Mouse (Mus musculus): ENCODE measurements at regions not wholly inside any gene's neighbourhood (a gene's known extent, or its start where the extent isn't known, plus 50 kb on each side); places are given as distances from the start of the nearest gene placed in this dataset.

DNA sequence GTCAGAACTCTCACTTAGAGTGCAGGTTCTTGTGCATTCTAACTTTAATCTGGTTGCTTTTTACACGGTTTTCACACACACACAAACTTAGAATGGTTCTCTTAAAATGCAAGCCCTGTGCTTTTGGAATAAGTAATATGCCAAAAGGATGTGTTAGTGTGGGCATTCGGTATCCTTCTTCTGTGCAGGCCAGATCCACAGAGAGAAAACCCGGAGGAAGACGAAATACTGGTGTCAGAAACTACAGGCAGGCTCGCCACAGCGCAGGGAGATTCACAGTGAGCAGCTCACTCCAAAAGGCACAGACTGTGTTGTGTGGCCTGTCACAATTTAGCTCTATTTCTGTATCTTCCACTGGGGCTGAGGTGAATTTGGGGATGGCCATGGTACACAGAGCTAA is 129.5 kb downstream of the Pja2 start:
- Histone ChIP-seq H3K27ac (ENCODE audit: low read length) (no peak overlapping the region), H3K4me3 (ENCODE audit: low read length) (no peak overlapping the region), H3K9ac (ENCODE audit: low read length) (no peak overlapping the region), H3K36me3 (ENCODE audit: control insufficient read depth, insufficient read depth) (no peaks in the 10 kb centered on the region), H3K4me2 (ENCODE audit: low read depth, low read length) (no peak overlapping the region), H3K4me1 (ENCODE audit: control insufficient read depth, insufficient read depth, low read length) (no peaks in the 10 kb centered on the region), H3K27me3 (ENCODE audit: control insufficient read depth, insufficient read depth, low read length) (no peaks in the 10 kb centered on the region; the same call in 1 of the 2 replicates), H3K9me3 (replicated peaks; ENCODE audit: control insufficient read depth, low read length) (no peaks in the 10 kb centered on the region)
- WGBS, result 91% methylated on average over 6 of the region's 6 CpGs
- ATAC-seq (replicated peaks; ENCODE audit: extremely low read depth, insufficient read depth, low FRiP score), result no peak

DNA sequence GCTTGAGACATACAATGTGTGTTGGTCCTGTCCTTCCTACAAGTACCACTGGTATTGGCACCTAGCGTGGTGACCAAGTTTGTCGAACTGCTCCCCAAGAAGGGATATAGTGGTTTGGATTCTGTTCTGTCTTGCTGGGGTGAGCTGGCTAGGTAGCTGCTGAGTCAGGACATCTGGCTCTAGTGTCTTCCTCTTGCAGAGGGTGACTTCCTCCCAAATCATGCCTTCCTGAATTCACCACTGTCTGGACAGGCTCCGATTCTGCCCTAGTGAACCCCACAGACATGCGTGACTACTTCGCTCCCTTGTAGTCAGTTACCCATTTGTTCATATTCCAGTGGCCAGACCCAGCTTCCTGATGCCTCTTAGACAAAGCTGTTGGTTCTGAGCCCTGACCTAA is 130.1 kb downstream of the Pja2 start:
- Histone ChIP-seq H3K36me3 (ENCODE audit: control insufficient read depth, insufficient read depth) (no peaks in the 10 kb centered on the region), H3K27ac (ENCODE audit: low read length) (no peak overlapping the region), H3K4me3 (ENCODE audit: low read length) (no peak overlapping the region), H3K4me1 (ENCODE audit: control insufficient read depth, insufficient read depth, low read length) (no peaks in the 10 kb centered on the region), H3K4me2 (ENCODE audit: low read depth, low read length) (no peak overlapping the region), H3K27me3 (ENCODE audit: control insufficient read depth, insufficient read depth, low read length) (no peaks in the 10 kb centered on the region; the same call in 1 of the 2 replicates), H3K9ac (ENCODE audit: low read length) (no peak overlapping the region), H3K9me3 (replicated peaks; ENCODE audit: control insufficient read depth, low read length) (no peaks in the 10 kb centered on the region)
- no peak for ATAC-seq (replicated peaks; ENCODE audit: extremely low read depth, insufficient read depth, low FRiP score)
- 90% methylated on average over 5 of the region's 5 CpGs for WGBS

DNA sequence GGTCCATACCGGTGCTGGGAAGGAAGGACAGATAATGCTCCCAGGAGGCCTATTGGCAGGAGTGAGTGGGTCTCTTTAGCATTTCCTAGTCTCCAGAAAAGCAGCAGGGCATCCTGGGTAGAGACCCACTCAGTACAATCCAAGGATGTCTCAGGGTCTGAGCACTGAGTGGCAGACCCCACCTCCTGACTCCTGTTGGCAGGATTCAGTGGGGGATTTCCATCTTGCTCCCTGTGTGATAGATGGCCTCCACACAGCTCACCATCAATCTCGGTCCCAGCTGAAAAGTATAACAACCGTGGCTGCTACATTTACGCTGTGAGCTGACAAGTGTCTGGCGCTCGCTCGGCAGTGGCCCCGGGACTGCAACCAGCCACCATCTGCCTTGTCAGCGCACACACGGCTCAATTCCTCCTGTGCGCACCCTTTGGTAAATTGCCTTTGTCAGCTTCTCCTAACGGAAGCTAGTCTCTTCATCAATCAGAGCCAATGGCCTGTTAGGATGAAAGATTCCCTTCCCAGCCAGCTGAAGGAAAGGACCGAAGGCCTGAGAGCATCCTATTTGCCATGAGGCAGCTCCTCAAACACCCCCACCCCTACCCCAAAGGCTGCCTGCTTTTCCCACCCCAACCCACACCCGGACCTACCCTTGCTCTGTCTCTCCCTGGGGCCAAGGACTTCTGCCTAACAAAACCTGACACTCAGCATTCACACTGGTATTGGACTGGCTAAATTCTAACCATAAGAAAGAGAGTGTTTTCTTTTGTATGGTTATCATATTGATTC is 131.4 kb downstream of the Pja2 start:
- ATAC-seq (replicated peaks; ENCODE audit: extremely low read depth, insufficient read depth, low FRiP score), result no peak
- H3K36me3 ChIP-seq (ENCODE audit: control insufficient read depth, insufficient read depth), result no peaks in the 10 kb centered on the region
- WGBS, result 71% methylated on average over 14 of the region's 14 CpGs
- no peak overlapping the region for H3K27ac ChIP-seq (ENCODE audit: low read length)
- no peak overlapping the region for H3K9ac ChIP-seq (ENCODE audit: low read length)
- H3K9me3 ChIP-seq (replicated peaks; ENCODE audit: control insufficient read depth, low read length), result no peaks in the 10 kb centered on the region
- no peaks in the 10 kb centered on the region; the same call in 1 of the 2 replicates for H3K27me3 ChIP-seq (ENCODE audit: control insufficient read depth, insufficient read depth, low read length)
- no peak overlapping the region for H3K4me2 ChIP-seq (ENCODE audit: low read depth, low read length)
- no peaks in the 10 kb centered on the region for H3K4me1 ChIP-seq (ENCODE audit: control insufficient read depth, insufficient read depth, low read length)
- H3K4me3 ChIP-seq (ENCODE audit: low read length), result no peak overlapping the region

DNA sequence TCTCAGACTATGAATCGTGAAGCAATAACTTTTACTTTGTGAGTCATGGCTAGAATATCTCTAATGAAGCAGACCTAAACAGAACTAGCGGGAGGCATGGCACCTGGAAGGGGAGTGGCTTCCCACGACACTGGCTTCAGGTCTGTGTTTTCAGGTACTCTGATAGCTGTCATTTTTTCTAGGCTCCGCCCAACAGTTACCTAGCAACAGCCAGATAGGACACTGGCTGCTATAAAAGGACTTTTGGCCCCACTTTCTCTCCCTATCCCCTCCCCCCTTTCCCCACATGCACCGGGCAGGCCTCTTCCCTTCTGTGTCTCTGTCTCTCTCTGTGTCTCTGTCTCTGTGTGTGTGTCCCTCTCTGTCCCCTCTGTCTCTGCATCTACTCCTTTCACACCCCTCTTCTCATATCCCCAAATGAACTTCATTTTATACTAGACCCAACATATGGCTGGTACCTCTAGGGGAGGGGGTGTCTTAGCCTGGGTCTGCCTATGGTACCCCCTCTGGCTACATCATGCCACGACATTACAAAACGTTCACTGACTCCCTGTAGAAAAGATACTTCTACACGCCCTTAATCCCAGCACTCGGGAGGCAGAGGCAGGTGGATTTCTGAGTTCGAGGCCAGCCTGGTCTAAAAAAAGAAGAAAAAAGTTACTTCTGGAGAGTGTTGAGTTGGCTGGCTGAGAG is 132.3 kb downstream of the Pja2 start:
- H3K27me3 ChIP-seq (ENCODE audit: control insufficient read depth, insufficient read depth, low read length), result no peaks in the 10 kb centered on the region; the same call in 1 of the 2 replicates
- no peak overlapping the region for H3K4me3 ChIP-seq (ENCODE audit: low read length)
- no peaks in the 10 kb centered on the region for H3K9me3 ChIP-seq (replicated peaks; ENCODE audit: control insufficient read depth, low read length)
- H3K4me1 ChIP-seq (ENCODE audit: control insufficient read depth, insufficient read depth, low read length), result no peaks in the 10 kb centered on the region
- WGBS, result 82% methylated on average over 10 of the region's 10 CpGs
- H3K27ac ChIP-seq (ENCODE audit: low read length), result no peak overlapping the region
- H3K36me3 ChIP-seq (ENCODE audit: control insufficient read depth, insufficient read depth), result no peaks in the 10 kb centered on the region
- H3K4me2 ChIP-seq (ENCODE audit: low read depth, low read length), result no peak overlapping the region
- ATAC-seq (replicated peaks; ENCODE audit: extremely low read depth, insufficient read depth, low FRiP score), result no peak
- no peak overlapping the region for H3K9ac ChIP-seq (ENCODE audit: low read length)

DNA sequence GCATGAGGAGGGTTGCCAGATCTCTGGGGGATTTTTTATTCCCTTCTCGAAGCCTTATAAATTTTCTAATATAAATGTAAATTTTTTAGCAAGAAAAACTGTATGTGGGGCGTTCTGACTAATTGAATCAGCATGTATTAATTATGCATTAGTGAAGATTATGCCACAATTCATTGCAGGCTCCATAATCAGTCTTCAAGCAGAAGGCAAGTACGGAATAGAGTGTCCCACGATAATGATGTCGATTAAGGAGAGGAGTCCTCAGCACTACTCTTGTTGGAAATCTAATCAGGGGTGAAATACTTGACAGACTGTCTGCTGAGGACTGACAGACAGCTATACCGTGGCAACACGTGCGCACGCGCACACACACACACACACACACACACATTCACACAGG is 135.3 kb downstream of the Pja2 start:
- Histone ChIP-seq H3K4me1 (ENCODE audit: control insufficient read depth, insufficient read depth, low read length) (no peaks in the 10 kb centered on the region), H3K9ac (ENCODE audit: low read length) (no peak overlapping the region), H3K4me3 (ENCODE audit: low read length) (no peak overlapping the region), H3K4me2 (ENCODE audit: low read depth, low read length) (no peak overlapping the region), H3K9me3 (replicated peaks; ENCODE audit: control insufficient read depth, low read length) (0 out of 2 replicates have a peak, but pooled peaks cover 1% of the 10 kb centered on the region), H3K36me3 (ENCODE audit: control insufficient read depth, insufficient read depth) (no peaks in the 10 kb centered on the region), H3K27me3 (ENCODE audit: control insufficient read depth, insufficient read depth, low read length) (no peaks in the 10 kb centered on the region), H3K27ac (ENCODE audit: low read length) (no peak overlapping the region)
- no peak for ATAC-seq (replicated peaks; ENCODE audit: extremely low read depth, insufficient read depth, low FRiP score)
- 72% methylated on average over 10 of the region's 10 CpGs for WGBS

DNA sequence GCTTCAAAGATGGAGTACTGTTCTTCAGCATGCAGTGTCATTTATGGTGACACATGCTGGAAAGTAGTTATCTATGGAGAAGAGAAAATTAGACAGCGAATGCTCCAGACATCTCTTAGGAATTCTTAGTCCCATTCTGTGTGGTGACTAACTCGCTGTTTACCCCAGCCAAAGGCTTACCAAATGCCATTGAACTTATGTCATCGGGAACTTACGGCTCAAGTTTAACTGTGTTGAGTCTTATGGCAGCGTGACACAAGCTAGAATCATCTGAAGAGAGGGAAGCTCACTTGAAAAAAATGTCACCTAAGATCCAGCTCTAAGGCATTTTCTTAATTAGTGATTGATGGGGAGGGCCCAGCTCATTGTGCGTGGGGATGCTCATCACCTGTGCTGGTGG is 138.7 kb downstream of the Pja2 start:
- H3K4me1 ChIP-seq (ENCODE audit: control insufficient read depth, insufficient read depth, low read length), result no peaks in the 10 kb centered on the region
- H3K27me3 ChIP-seq (ENCODE audit: control insufficient read depth, insufficient read depth, low read length), result no peaks in the 10 kb centered on the region
- H3K27ac ChIP-seq (ENCODE audit: low read length), result no peak overlapping the region
- H3K4me2 ChIP-seq (ENCODE audit: low read depth, low read length), result no peak overlapping the region
- WGBS, result 73% methylated on average over 6 of the region's 6 CpGs
- 0 out of 2 replicates have a peak, but pooled peaks cover 2% of the 10 kb centered on the region for H3K9me3 ChIP-seq (replicated peaks; ENCODE audit: control insufficient read depth, low read length)
- H3K4me3 ChIP-seq (ENCODE audit: low read length), result no peak overlapping the region
- no peaks in the 10 kb centered on the region for H3K36me3 ChIP-seq (ENCODE audit: control insufficient read depth, insufficient read depth)
- no peak overlapping the region for H3K9ac ChIP-seq (ENCODE audit: low read length)
- no peak for ATAC-seq (replicated peaks; ENCODE audit: extremely low read depth, insufficient read depth, low FRiP score)
